Mouse (Mus musculus): ENCODE data around the gene Gabpb1. TPM values are rescaled to one million over a fixed set of nuclear protein-coding genes. Genes with fewer than 3 reads are reported as not detected.

Gabpb1 gene
- 68.6 and 70.3 TPM in 2 replicates for polyA plus RNA-seq (2015; fragmentation: Nextera tagmentation; extraction: Ambion mirVana)

GRCm38 (mm10) chr2:126676122-126676515 is at the start of gene Gabpb1:
TSS of gene Gabpb1 (minus strand) at chr2:126676337.
- WGBS: 25% methylated on average over 12 of the region's 12 CpGs
- Histone ChIP-seq H3K27ac (peak within 1 kb of the TSS; percentile 100), H3K9ac (peak within 1 kb of the TSS; percentile 99), H3K4me1 (peaks cover 45% of the 10 kb centered on the region), H3K9me3 (replicated peaks) (peaks cover 4% of the 10 kb centered on the region; the same call in 1 of the 2 replicates), H3K36me3 (ENCODE audit: poor library complexity, severe bottlenecking) (peaks cover 14% of the 10 kb centered on the region), H3K4me2 (peak within 1 kb of the TSS; percentile 82), H3K27me3 (no peaks in the 10 kb centered on the region), H3K4me3 (peak within 1 kb of the TSS; percentile 96)
- ATAC-seq: no peak

DNA sequence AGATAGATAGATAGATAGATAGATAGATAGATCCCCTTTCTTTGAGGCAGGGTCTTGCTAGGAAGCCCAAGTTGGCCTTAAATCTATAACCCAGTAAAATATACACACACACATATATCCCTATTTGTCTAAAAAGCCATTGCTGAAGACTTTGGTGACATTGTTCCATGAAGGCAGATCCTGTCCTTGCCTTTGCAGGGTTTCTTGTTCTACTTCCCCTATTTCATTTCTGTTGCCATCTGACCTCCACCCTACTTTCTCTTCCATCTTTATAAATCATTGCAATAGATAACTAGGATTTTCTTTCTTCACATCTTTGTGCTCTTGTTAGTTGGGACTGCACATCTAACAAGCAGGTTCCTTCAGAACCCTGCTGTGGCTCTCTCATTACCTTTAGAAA is 36.8 kb upstream of the Gabpb1 start:
- no peak overlapping the region for H3K27ac ChIP-seq
- no peak for ATAC-seq
- no peak overlapping the region for H3K9ac ChIP-seq
- no peak overlapping the region for H3K4me2 ChIP-seq
- H3K36me3 ChIP-seq (ENCODE audit: poor library complexity, severe bottlenecking): no peaks in the 10 kb centered on the region
- no peaks in the 10 kb centered on the region for H3K27me3 ChIP-seq
- H3K9me3 ChIP-seq (replicated peaks): no peaks in the 10 kb centered on the region
- peaks cover 8% of the 10 kb centered on the region for H3K4me1 ChIP-seq
- no peak overlapping the region for H3K4me3 ChIP-seq

DNA sequence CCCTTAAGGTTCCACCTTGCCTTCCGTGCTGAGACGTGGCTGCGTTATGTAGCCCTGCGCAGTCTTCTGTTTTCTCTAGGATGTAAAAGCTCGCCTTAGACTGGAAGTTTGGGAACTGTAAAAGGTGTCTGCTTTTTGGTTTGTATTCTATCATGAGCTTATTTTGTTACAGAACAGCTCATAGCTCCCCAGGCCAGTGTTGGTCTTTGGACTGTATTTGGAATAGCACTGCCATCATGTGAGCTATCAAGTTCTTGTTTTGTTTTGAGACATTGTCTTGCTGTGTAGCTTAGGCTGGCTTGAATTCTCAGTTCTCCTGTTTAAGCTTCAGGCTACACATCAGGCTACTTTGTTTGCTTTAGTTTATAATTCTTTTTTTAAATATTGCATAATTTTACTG is 36.4 kb upstream of the Gabpb1 start:
- Histone ChIP-seq H3K27ac (no peak overlapping the region), H3K4me1 (peaks cover 11% of the 10 kb centered on the region), H3K27me3 (no peaks in the 10 kb centered on the region), H3K36me3 (ENCODE audit: poor library complexity, severe bottlenecking) (no peaks in the 10 kb centered on the region), H3K9me3 (replicated peaks) (no peaks in the 10 kb centered on the region), H3K4me3 (no peak overlapping the region), H3K9ac (no peak overlapping the region), H3K4me2 (no peak overlapping the region)
- WGBS: 93% methylated on average over 5 of the region's 5 CpGs
- no peak for ATAC-seq

DNA sequence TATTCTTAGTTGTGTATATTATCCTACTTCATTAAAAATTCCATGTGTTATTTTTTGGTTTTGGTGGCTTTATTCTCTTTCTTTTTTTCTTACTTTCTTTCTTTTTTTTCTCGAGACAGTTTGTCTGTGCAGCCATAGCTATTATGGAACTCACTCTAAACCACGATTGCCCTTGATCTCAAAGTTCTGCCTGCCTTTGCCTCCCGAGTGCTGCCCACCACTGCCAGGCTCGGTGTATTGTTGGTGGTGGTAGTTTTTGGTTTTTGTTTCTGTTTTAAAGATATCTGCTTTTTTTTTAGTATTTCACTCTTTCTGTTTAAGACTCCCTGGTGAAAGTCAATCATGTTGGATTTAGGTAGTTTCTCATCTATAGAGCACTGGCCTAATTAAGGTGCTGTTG is 32.2 kb upstream of the Gabpb1 start:
- Histone ChIP-seq H3K4me2 (peak overlapping the region; percentile 74), H3K9ac (peak overlapping the region; percentile 93; the same call in 1 of the 2 replicates), H3K4me3 (peak overlapping the region; percentile 91; the same call in 1 of the 2 replicates), H3K9me3 (replicated peaks) (no peaks in the 10 kb centered on the region), H3K4me1 (peaks cover 11% of the 10 kb centered on the region), H3K27ac (no peak overlapping the region), H3K36me3 (ENCODE audit: poor library complexity, severe bottlenecking) (no peaks in the 10 kb centered on the region), H3K27me3 (peaks cover 13% of the 10 kb centered on the region)
- no peak for ATAC-seq
- WGBS: 85% methylated on average over 4 of the region's 4 CpGs

DNA sequence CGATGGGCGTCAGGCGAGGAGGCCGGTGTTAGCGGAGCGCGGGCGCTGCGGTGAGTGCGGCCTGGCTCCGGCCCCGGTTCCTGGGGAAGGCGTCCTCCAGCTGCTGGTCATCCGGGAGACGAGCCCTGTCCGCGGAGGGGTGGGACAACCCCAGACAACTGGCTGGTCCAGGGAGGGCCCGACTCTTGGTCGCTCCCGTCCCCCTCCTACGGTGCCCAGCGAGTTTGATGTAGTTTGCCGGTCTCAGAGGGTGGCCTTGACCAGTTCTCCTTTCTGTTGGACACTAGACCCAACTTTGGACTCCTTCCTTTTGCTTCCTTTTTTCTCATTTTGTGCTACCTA is 31.3 kb upstream of the Gabpb1 start:
- H3K36me3 ChIP-seq (ENCODE audit: poor library complexity, severe bottlenecking): no peaks in the 10 kb centered on the region
- H3K9me3 ChIP-seq (replicated peaks): no peaks in the 10 kb centered on the region
- H3K27me3 ChIP-seq: peaks cover 17% of the 10 kb centered on the region
- peak overlapping the region; percentile 86 for H3K27ac ChIP-seq
- peak overlapping the region; percentile 74 for H3K4me2 ChIP-seq
- H3K4me1 ChIP-seq: peaks cover 11% of the 10 kb centered on the region
- peak overlapping the region; percentile 93 for H3K9ac ChIP-seq
- WGBS: under 1% methylated on average over 23 of the region's 23 CpGs
- ATAC-seq: no peak; the same call in 1 of the 2 replicates
- H3K4me3 ChIP-seq: peak overlapping the region; percentile 91

GRCm38 (mm10) chr2:126706759-126707437 is 30.8 kb upstream of the Gabpb1 start, which contains the start of gene Usp8:
TSS of gene Usp8 (plus strand) at chr2:126707328.
- H3K36me3 ChIP-seq (ENCODE audit: poor library complexity, severe bottlenecking): no peaks in the 10 kb centered on the region
- WGBS: 3% methylated on average over 47 of the region's 47 CpGs
- peak within 1 kb of the TSS; percentile 74 for H3K4me2 ChIP-seq
- peaks cover 17% of the 10 kb centered on the region for H3K27me3 ChIP-seq
- peak; percentile 100 for ATAC-seq
- peak within 1 kb of the TSS; percentile 91 for H3K4me3 ChIP-seq
- H3K9ac ChIP-seq: peak within 1 kb of the TSS; percentile 93
- peak within 1 kb of the TSS; percentile 86 for H3K27ac ChIP-seq
- no peaks in the 10 kb centered on the region for H3K9me3 ChIP-seq (replicated peaks)
- H3K4me1 ChIP-seq: peaks cover 11% of the 10 kb centered on the region

GRCm38 (mm10) chr2:126695285-126695684 is 19.1 kb upstream of the Gabpb1 start:
- WGBS: 86% methylated on average over 6 of the region's 6 CpGs
- Histone ChIP-seq H3K4me3 (no peak overlapping the region), H3K36me3 (ENCODE audit: poor library complexity, severe bottlenecking) (no peaks in the 10 kb centered on the region), H3K27me3 (no peaks in the 10 kb centered on the region), H3K9me3 (replicated peaks) (no peaks in the 10 kb centered on the region), H3K9ac (no peak overlapping the region), H3K4me1 (no peaks in the 10 kb centered on the region), H3K4me2 (no peak overlapping the region), H3K27ac (no peak overlapping the region)
- ATAC-seq: no peak

GRCm38 (mm10) chr2:126691290-126691689 is 15.2 kb upstream of the Gabpb1 start:
- no peak overlapping the region for H3K9ac ChIP-seq
- 87% methylated on average over 3 of the region's 3 CpGs for WGBS
- H3K4me3 ChIP-seq: no peak overlapping the region
- ATAC-seq: no peak
- H3K27me3 ChIP-seq: no peaks in the 10 kb centered on the region
- H3K4me2 ChIP-seq: no peak overlapping the region
- no peaks in the 10 kb centered on the region for H3K4me1 ChIP-seq
- H3K36me3 ChIP-seq (ENCODE audit: poor library complexity, severe bottlenecking): no peaks in the 10 kb centered on the region
- no peaks in the 10 kb centered on the region for H3K9me3 ChIP-seq (replicated peaks)
- H3K27ac ChIP-seq: no peak overlapping the region

DNA sequence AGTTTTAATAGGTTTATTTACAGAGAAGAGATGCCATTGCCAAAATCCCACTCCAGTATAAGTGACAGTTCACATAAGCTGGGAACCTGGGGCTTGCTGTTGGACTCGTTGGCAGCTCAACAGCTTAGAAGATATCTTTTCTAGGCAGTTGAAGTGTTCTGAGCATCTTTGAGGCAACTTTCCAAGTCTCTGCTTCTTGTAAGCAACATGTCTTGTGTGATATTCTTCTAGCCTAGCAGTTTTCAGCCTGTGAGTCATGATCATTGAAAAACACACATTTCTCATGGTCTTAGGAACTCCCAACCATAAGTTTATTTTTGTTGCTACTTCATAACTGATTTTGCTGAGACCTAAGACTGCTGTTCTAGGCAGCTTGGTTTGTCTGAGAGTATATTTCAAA is 6.8 kb upstream of the Gabpb1 start:
- H3K9me3 ChIP-seq (replicated peaks): peaks cover 4% of the 10 kb centered on the region; the same call in 1 of the 2 replicates
- no peak overlapping the region for H3K4me2 ChIP-seq
- no peaks in the 10 kb centered on the region for H3K4me1 ChIP-seq
- ATAC-seq: no peak
- H3K27me3 ChIP-seq: no peaks in the 10 kb centered on the region
- no peak overlapping the region for H3K27ac ChIP-seq
- H3K4me3 ChIP-seq: no peak overlapping the region
- H3K9ac ChIP-seq: no peak overlapping the region
- H3K36me3 ChIP-seq (ENCODE audit: poor library complexity, severe bottlenecking): peaks cover 29% of the 10 kb centered on the region
- WGBS: 94% methylated on average over 1 of the region's 1 CpGs

- WGBS: 91% methylated on average over 2 of the region's 2 CpGs
Observed at GRCm38 (mm10) chr2:126682333-126682732, 6.2 kb upstream of the Gabpb1 start.

GRCm38 (mm10) chr2:126677366-126677765 is 1.2 kb upstream of the Gabpb1 start:
- H3K36me3 ChIP-seq (ENCODE audit: poor library complexity, severe bottlenecking): peaks cover 16% of the 10 kb centered on the region
- peaks cover 35% of the 10 kb centered on the region for H3K4me1 ChIP-seq
- peak overlapping the region; percentile 82; the same call in 1 of the 2 replicates for H3K4me2 ChIP-seq
- no peak overlapping the region for H3K9ac ChIP-seq
- no peaks in the 10 kb centered on the region for H3K27me3 ChIP-seq
- peaks cover 4% of the 10 kb centered on the region; the same call in 1 of the 2 replicates for H3K9me3 ChIP-seq (replicated peaks)
- 0 out of 2 replicates have a peak overlapping the region, but pooled peaks have one; percentile 96 for H3K4me3 ChIP-seq
- H3K27ac ChIP-seq: no peak overlapping the region
- ATAC-seq: no peak
- 94% methylated on average over 1 of the region's 1 CpGs for WGBS

More at GRCm38 (mm10) chr2:126682333-126682732, 6.2 kb upstream of the Gabpb1 start:
- no peak overlapping the region for H3K27ac ChIP-seq
- H3K9ac ChIP-seq: no peak overlapping the region
- peaks cover 4% of the 10 kb centered on the region; the same call in 1 of the 2 replicates for H3K4me1 ChIP-seq
- H3K36me3 ChIP-seq (ENCODE audit: poor library complexity, severe bottlenecking): peaks cover 29% of the 10 kb centered on the region
- H3K4me3 ChIP-seq: no peak overlapping the region
- no peak for ATAC-seq
- H3K9me3 ChIP-seq (replicated peaks): peaks cover 4% of the 10 kb centered on the region; the same call in 1 of the 2 replicates
- no peak overlapping the region for H3K4me2 ChIP-seq
- no peaks in the 10 kb centered on the region for H3K27me3 ChIP-seq

GRCm38 (mm10) chr2:126675169-126676121 is 692 bp downstream of the Gabpb1 start:
- peak overlapping the region; percentile 82 for H3K4me2 ChIP-seq
- peak overlapping the region; percentile 100 for H3K27ac ChIP-seq
- peaks cover 45% of the 10 kb centered on the region for H3K4me1 ChIP-seq
- peak; percentile 94 for ATAC-seq
- under 1% methylated on average over 99 of the region's 99 CpGs for WGBS
- H3K9ac ChIP-seq: peak overlapping the region; percentile 99
- peak overlapping the region; percentile 96 for H3K4me3 ChIP-seq
- H3K36me3 ChIP-seq (ENCODE audit: poor library complexity, severe bottlenecking): peaks cover 13% of the 10 kb centered on the region
- no peaks in the 10 kb centered on the region for H3K27me3 ChIP-seq
- H3K9me3 ChIP-seq (replicated peaks): peaks cover 3% of the 10 kb centered on the region; the same call in 1 of the 2 replicates

Measured in forebrain, embryonic 13.5 days (tissue).